Mouse (Mus musculus) bone marrow macrophage, adult 2 months (primary cell): ENCODE data around the gene Aipl1.

Source experiments
- CTCF ChIP-seq: IDR thresholded peaks from 2 replicates; pipeline ENCODE4 v1.5.1; 2012; ENCODE audit warnings: low read depth, mild to moderate bottlenecking, low read length, moderate library complexity
- POLR2A ChIP-seq: IDR thresholded peaks from 2 replicates; pipeline ENCODE4 v1.6.1; 2012; ENCODE audit warnings: mild to moderate bottlenecking, low read depth, low read length, borderline replicate concordance

GRCm38 (mm10) chr11:72060416-72060815 is 23.1 kb upstream of the Aipl1 start:
- TF ChIP-seq POLR2A (no peak), CTCF (no peak)
